Mouse (Mus musculus): ENCODE data around the gene Akt3. TPM values are rescaled to one million over a fixed set of nuclear protein-coding genes. Genes with fewer than 3 reads are reported as not detected.

Gene Akt3
- 10 to 100 TPM in 3 of 4 experiments, 1 to 10 TPM in 1; 7.6 to 11.4 (median 10.4) TPM for total RNA-seq (2022)

- DNase-seq (ENCODE audit: low spot score in 2 of 2) = no peak
Observed at GRCm38 (mm10) chr1:177258034-177258342, at the start of gene Akt3. TSS of gene Akt3 (minus strand) at chr1:177258203.

GRCm38 (mm10) chr1:177307549-177307948 is 49.5 kb upstream of the Akt3 start:
- DNase-seq (ENCODE audit: low spot score in 2 of 2) = no peak

- no peak for DNase-seq (ENCODE audit: low spot score in 2 of 2)
Observed at GRCm38 (mm10) chr1:177298231-177298630, 40.2 kb upstream of the Akt3 start.

GRCm38 (mm10) chr1:177286764-177287163 is 28.8 kb upstream of the Akt3 start:
- DNase-seq (ENCODE audit: low spot score in 2 of 2) = no peak

- DNase-seq (ENCODE audit: low spot score in 2 of 2) = no peak
Observed at GRCm38 (mm10) chr1:177281925-177282324, 23.9 kb upstream of the Akt3 start.

GRCm38 (mm10) chr1:177277361-177277760 is 19.4 kb upstream of the Akt3 start:
- no peak for DNase-seq (ENCODE audit: low spot score in 2 of 2)

GRCm38 (mm10) chr1:177267645-177268044 is 9.6 kb upstream of the Akt3 start:
- DNase-seq (ENCODE audit: low spot score in 2 of 2) = no peak

- no peak for DNase-seq (ENCODE audit: low spot score in 2 of 2)
Observed at GRCm38 (mm10) chr1:177262926-177263325, 4.9 kb upstream of the Akt3 start.

- DNase-seq (ENCODE audit: low spot score in 2 of 2) = no peak
Observed at GRCm38 (mm10) chr1:177260796-177261195, 2.8 kb upstream of the Akt3 start.

GRCm38 (mm10) chr1:177259038-177259600 is 1.1 kb upstream of the Akt3 start:
- no peak for DNase-seq (ENCODE audit: low spot score in 2 of 2)

GRCm38 (mm10) chr1:177258343-177259037 is 487 bp upstream of the Akt3 start:
- DNase-seq (ENCODE audit: low spot score in 2 of 2) = peak; percentile 61 to 71

- peak; percentile 26 to 41 for DNase-seq (ENCODE audit: low spot score in 2 of 2)
Observed at GRCm38 (mm10) chr1:177257178-177258033, 597 bp downstream of the Akt3 start.

GRCm38 (mm10) chr1:177248638-177249037 is 9.4 kb downstream of the Akt3 start:
- no peak for DNase-seq (ENCODE audit: low spot score in 2 of 2)

- DNase-seq (ENCODE audit: low spot score in 2 of 2) = no peak
Observed at GRCm38 (mm10) chr1:177238368-177238767, 19.6 kb downstream of the Akt3 start.

GRCm38 (mm10) chr1:177236695-177237094 is 21.3 kb downstream of the Akt3 start:
- no peak for DNase-seq (ENCODE audit: low spot score in 2 of 2)

GRCm38 (mm10) chr1:177236249-177236648 is 21.8 kb downstream of the Akt3 start:
- no peak for DNase-seq (ENCODE audit: low spot score in 2 of 2)

- no peak for DNase-seq (ENCODE audit: low spot score in 2 of 2)
Observed at GRCm38 (mm10) chr1:177234462-177234861, 23.5 kb downstream of the Akt3 start.

- no peak for DNase-seq (ENCODE audit: low spot score in 2 of 2)
Observed at GRCm38 (mm10) chr1:177231122-177231521, 26.9 kb downstream of the Akt3 start.

- DNase-seq (ENCODE audit: low spot score in 2 of 2) = no peak
Observed at GRCm38 (mm10) chr1:177198978-177199377, 59.0 kb downstream of the Akt3 start.

- DNase-seq (ENCODE audit: low spot score in 2 of 2) = no peak
Observed at GRCm38 (mm10) chr1:177195224-177195623, 62.8 kb downstream of the Akt3 start.

- no peak for DNase-seq (ENCODE audit: low spot score in 2 of 2)
Observed at GRCm38 (mm10) chr1:177194324-177194723, 63.7 kb downstream of the Akt3 start.

- no peak for DNase-seq (ENCODE audit: low spot score in 2 of 2)
Observed at GRCm38 (mm10) chr1:177191623-177192022, 66.4 kb downstream of the Akt3 start.
